Comparison of ENCODE assay signal across 8 mouse cellular contexts in the genomic region with DNA sequence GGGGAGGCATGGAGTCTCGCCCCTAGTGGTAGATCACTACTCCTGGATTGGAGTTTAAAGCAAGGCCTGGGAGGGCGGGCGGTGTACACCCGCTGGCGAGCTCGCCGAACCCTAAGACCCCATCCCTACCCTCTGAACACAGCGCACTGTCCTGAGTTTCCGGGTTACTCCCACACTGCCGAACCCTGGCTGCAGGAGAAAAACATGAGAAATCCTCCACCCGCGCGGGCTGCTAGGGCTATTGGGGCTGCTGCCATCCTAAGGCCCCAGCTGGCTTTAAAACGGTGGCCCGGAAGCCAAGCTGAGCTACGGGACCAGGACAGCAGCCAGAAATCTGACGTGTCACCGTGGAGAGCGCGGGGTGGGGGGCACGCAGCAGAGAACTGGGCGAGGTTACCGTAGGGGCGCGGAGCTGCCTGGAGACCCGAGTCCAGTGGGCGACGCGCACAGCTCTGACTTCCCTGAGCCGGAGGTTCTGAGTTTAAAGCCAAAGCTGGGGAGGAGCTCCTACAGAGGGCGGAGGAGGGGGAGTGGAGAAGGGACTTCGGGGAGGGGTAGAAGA. TPM values are rescaled to one million over a fixed set of nuclear protein-coding genes. Genes with fewer than 3 reads are reported as not detected.
A peak's percentile ranks its signal among the peaks of the same experiment; 100 is the strongest.
DNase-seq lines count a peak whose midpoint lies in the region; ATAC-seq and TF ChIP-seq lines count a peak whose summit lies in the region.

Gene Thnsl2 (minus strand): TSS at position 546 of the 562 bp plus-strand sequence.

- peak within 1 kb of the TSS; percentile 83 for H3K9ac ChIP-seq in hindbrain, embryonic 16.5 days (ENCODE audit: low read depth, low read length)

- peak; percentile 9; the same call in 1 of the 2 replicates for TF ChIP-seq CTCF in cortical plate, adult 2 months (IDR thresholded peaks at IDR 0.05; ENCODE audit: extremely low read depth, insufficient read depth, low read length)

- peak within 1 kb of the TSS; percentile 69 for H3K4me2 ChIP-seq in hindbrain, embryonic 16.5 days (ENCODE audit: low read length)

- no peaks in the 10 kb centered on the region for H3K36me3 ChIP-seq in hindbrain, embryonic 16.5 days (ENCODE audit: control insufficient read depth, insufficient read depth, low read length)

- peak; percentile 54; the same call in 1 of the 2 replicates for TF ChIP-seq POLR2A in cortical plate, adult 2 months (IDR thresholded peaks at IDR 0.05; ENCODE audit: extremely low read depth, insufficient read depth, low read length)

- no peaks in the 10 kb centered on the region for H3K27me3 ChIP-seq in hindbrain, embryonic 16.5 days (replicated peaks; ENCODE audit: control insufficient read depth, insufficient read depth, low read length)

- peak within 1 kb of the TSS; percentile 84 for H3K4me3 ChIP-seq in cortical plate, adult 2 months (ENCODE audit: insufficient read depth, low read length)
- peak within 1 kb of the TSS; percentile 66 for H3K4me3 ChIP-seq in hindbrain, embryonic 16.5 days (ENCODE audit: low read length)

- WGBS in hindbrain, embryonic 16.5 days, result under 1% methylated on average over 32 of the region's 32 CpGs

- DNase-seq in adrenal gland, adult 18-20 months (ENCODE audit: low spot score in 2 of 2), result peak; percentile 63 to 69
- DNase-seq in gastrocnemius, postnatal 10 days, result peak; percentile 70
- peak; percentile 56 to 58 for DNase-seq in left cerebral cortex, adult 18-20 months (ENCODE audit: low spot score in 2 of 2)
- peak; percentile 56 for DNase-seq in lung, postnatal 25 days (ENCODE audit: low spot score)
- peak; percentile 72 for DNase-seq in retina, embryonic 14.5 days (ENCODE audit: low spot score)
- peak; percentile 66 for DNase-seq in urinary bladder, postnatal 14 days (ENCODE audit: low spot score)

- H3K4me1 ChIP-seq in cortical plate, adult 2 months (ENCODE audit: control insufficient read depth, insufficient read depth, low read length), result peaks cover 4% of the 10 kb centered on the region
- H3K4me1 ChIP-seq in hindbrain, embryonic 16.5 days (ENCODE audit: control insufficient read depth, insufficient read depth, low read depth, low read length), result peaks cover 5% of the 10 kb centered on the region

- peak; percentile 92 for ATAC-seq in hindbrain, embryonic 16.5 days

- no peaks in the 10 kb centered on the region; the same call in 1 of the 2 replicates for H3K9me3 ChIP-seq in hindbrain, embryonic 16.5 days (ENCODE audit: control insufficient read depth, low read length)

- peak within 1 kb of the TSS; percentile 61; the same call in 1 of the 2 replicates for H3K27ac ChIP-seq in cortical plate, adult 2 months (ENCODE audit: insufficient read depth, low read length)
- peak within 1 kb of the TSS; percentile 78 for H3K27ac ChIP-seq in hindbrain, embryonic 16.5 days (ENCODE audit: low read depth, low read length)

RNA-seq across cellular contexts. Expression of gene Thnsl2, which starts in this region (rescaled TPM):
- total RNA-seq in adrenal gland, adult 18-20 months (2021), result 10 to 100 TPM; 16.6 to 17.3 TPM
- polyA plus RNA-seq in cortical plate, adult 2 months (2012; rRNA removed), result 5.0 and 5.1 TPM in 2 replicates
- 1 to 10 TPM; 7.8 to 8.5 TPM for total RNA-seq in gastrocnemius, postnatal 10 days (2021)
- 6.3 and 6.5 TPM in 2 replicates for polyA plus RNA-seq in hindbrain, embryonic 16.5 days (2015; fragmentation: Nextera tagmentation; extraction: Ambion mirVana)
- 1 to 10 TPM; 3.8 to 5.6 TPM for total RNA-seq in left cerebral cortex, adult 18-20 months (2021)

Comparison
In these comparisons a context has a peak if more than half of its experiments do, and no peak if none do; other contexts are left out.
1. Peak in every context shown above with its lines: DNase-seq, ATAC-seq, H3K4me3 ChIP-seq and H3K27ac ChIP-seq.